Mouse (Mus musculus) urinary bladder, postnatal 10 days (tissue): Measurements from ENCODE around the gene Tomt.

Experiments
- DNase-seq: peaks from one replicate; pipeline ENCODE4 v3.0.0; 2022; ENCODE audit warnings: low spot score

The Tomt gene

DNA sequence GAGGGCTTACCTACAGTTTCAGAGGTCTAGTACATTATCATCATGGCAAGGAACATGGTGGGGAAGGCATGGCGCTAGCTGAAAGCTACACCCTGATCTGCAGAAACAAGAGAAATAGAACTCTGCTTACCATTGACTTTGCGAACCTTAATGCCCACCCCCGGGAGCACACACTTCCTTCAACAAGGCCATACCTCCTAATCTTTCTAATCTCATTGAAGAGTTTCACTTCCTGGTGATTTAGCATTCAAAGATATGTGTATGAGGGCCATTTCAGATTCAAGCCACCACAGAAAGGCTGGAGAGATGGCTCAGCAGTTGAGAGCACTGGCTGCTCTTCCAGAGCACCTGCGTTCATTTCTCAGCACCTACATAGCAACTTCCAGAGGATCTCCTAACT is 49.1 kb downstream of the Tomt start, which contains the start of gene Folr2:
Gene Folr2, minus strand, starts transcription at position 101 of the 400 bp plus-strand sequence.
- DNase-seq: no peak

DNA sequence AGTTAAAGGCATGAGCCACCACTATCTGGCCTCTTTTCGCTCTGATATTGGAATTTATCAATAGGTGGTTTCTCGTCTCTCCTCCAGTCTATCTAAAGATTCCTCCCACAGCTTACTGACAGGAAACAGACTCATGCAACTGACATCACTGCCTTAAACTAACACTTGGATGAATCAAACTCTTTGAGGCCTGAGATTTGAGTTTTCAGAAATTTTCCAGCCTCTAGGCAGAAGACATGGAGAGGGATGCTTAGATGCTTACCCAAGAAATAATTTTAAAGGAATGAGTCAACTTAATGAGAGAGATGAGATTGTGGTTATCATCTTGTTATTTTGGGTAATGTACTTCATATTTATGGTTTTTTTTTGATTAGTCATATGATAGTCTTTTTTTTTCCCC is 52.3 kb downstream of the Tomt start:
- no peak for DNase-seq

DNA sequence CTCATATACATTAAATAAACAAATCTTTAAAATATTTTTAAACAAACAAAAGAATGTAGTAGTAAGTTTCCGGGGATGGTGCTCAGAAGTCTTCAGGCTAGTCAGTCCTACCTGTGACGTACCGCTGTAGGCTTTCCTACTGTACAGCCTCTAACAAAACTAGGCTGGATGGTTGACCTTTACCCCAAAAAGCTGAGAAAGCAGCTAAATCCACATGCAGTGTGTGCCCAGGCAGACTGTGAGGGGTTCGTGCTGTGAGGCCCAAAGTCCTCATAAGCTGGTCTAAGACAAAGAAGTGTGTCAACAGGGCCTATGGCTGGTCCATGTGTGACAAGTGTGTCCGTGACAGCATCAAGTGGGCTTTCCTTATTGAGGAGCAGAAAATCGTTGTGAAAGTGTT is 53.3 kb downstream of the Tomt start:
- no peak for DNase-seq

DNA sequence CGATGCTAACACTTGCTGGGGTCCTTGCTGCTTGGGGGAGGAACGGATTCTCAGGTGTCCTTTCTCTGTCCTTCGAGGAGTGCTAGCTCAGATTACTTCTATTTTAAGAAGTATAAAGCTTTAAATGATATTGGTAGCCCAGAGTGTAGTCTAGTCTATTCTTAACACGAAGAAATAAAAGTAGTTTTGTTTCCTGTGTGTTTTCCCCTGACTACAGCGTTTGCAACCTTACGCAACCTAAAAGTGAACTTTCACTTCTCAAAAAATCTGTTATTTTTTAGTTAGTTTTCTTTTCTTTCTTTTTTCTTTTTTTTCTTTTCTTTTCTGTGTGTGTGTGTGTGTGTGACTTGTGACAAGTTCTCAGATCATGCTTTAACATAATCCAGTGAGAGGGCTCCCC is 54.5 kb downstream of the Tomt start:
- DNase-seq: no peak
